Mouse (Mus musculus) spleen, postnatal 36 days (tissue): ENCODE measurements at regions not wholly inside any gene's neighbourhood (a gene's known extent, or its start where the extent isn't known, plus 50 kb on each side); places are given as distances from the start of the nearest gene placed in this dataset.
A peak's percentile ranks its signal among the peaks of the same experiment; 100 is the strongest.

ENCODE experiments used
- DNase-seq, 2 experiments: peaks; one replicate each; pipeline ENCODE4 v3.0.0; 2022; ENCODE audit warnings: low spot score in 2 of 2, mixed read lengths in 1 of 2

- peak in 1 of 2 experiments; percentile 2 for DNase-seq
Observed at GRCm38 (mm10) chr3:35318348-35318747, 435.6 kb upstream of the Atp11b start.

- DNase-seq: no peak
Observed at GRCm38 (mm10) chr3:35320844-35321393, 433.0 kb upstream of the Atp11b start.

- DNase-seq: no peak
Observed at GRCm38 (mm10) chr3:35321991-35322390, 431.9 kb upstream of the Atp11b start.

- no peak for DNase-seq
Observed at GRCm38 (mm10) chr3:35322899-35323298, 431.0 kb upstream of the Atp11b start.

- no peak for DNase-seq
Observed at GRCm38 (mm10) chr3:35323450-35324077, 430.3 kb upstream of the Atp11b start.

- no peak for DNase-seq
Observed at GRCm38 (mm10) chr3:35324186-35324585, 429.7 kb upstream of the Atp11b start.

- DNase-seq: no peak
Observed at GRCm38 (mm10) chr3:35332534-35333272, 421.2 kb upstream of the Atp11b start.

GRCm38 (mm10) chr3:35334017-35334416, 419.9 kb upstream of the Atp11b start:
- no peak for DNase-seq

- no peak for DNase-seq
Observed at GRCm38 (mm10) chr3:35334546-35334945, 419.4 kb upstream of the Atp11b start.

- DNase-seq: no peak
Observed at GRCm38 (mm10) chr3:35335837-35336236, 418.1 kb upstream of the Atp11b start.

- no peak for DNase-seq
Observed at GRCm38 (mm10) chr3:35340525-35340924, 413.4 kb upstream of the Atp11b start.

GRCm38 (mm10) chr3:35340935-35341800, 412.7 kb upstream of the Atp11b start:
- DNase-seq: no peak

- DNase-seq: no peak
Observed at GRCm38 (mm10) chr3:35341840-35342239, 412.1 kb upstream of the Atp11b start.

- no peak for DNase-seq
Observed at GRCm38 (mm10) chr3:35342584-35342983, 411.3 kb upstream of the Atp11b start.

- no peak for DNase-seq
Observed at GRCm38 (mm10) chr3:35343936-35344335, 410.0 kb upstream of the Atp11b start.

GRCm38 (mm10) chr3:35349114-35349513, 404.8 kb upstream of the Atp11b start:
- no peak for DNase-seq

GRCm38 (mm10) chr3:35353442-35353841, 400.5 kb upstream of the Atp11b start:
- no peak for DNase-seq

- no peak for DNase-seq
Observed at GRCm38 (mm10) chr3:35353920-35354319, 400.0 kb upstream of the Atp11b start.

GRCm38 (mm10) chr3:35354356-35354755, 399.6 kb upstream of the Atp11b start:
- no peak for DNase-seq

GRCm38 (mm10) chr3:35357111-35357510, 396.8 kb upstream of the Atp11b start:
- DNase-seq: no peak

GRCm38 (mm10) chr3:35358541-35358940, 395.4 kb upstream of the Atp11b start:
- no peak for DNase-seq

- no peak for DNase-seq
Observed at GRCm38 (mm10) chr3:35359288-35359687, 394.6 kb upstream of the Atp11b start.
